Mouse (Mus musculus) stomach, embryonic 16.5 days (tissue): ENCODE data around the gene Mtch2. TPM values are rescaled to one million over a fixed set of nuclear protein-coding genes. Genes with fewer than 3 reads are reported as not detected.
"Not testable (repeated sequence)": the region's sequence is repeated elsewhere in the genome, so short reads cannot be mapped to it uniquely, and the experiment has no call there.

Source experiments
- ATAC-seq: fragments of 200-750 bp; cut with Nextera tagmentation; 2 replicates; pipeline ENCODE4 v1.8.0; 2017; ENCODE audit warnings: moderate number of reproducible peaks, moderate TSS enrichment; ENCODE audit not compliant: insufficient read depth, low FRiP score
- H3K27ac ChIP-seq: fragments of 300-500 bp; sonication (generic); 2 replicates; pipeline ENCODE4 v1.5.1; 2014; ENCODE audit warnings: low read length
- H3K27me3 ChIP-seq: fragments of 300-500 bp; sonication (generic); 2 replicates; pipeline ENCODE4 v1.6.1; 2014; ENCODE audit warnings: low read length, control low read depth, mixed read lengths; ENCODE audit not compliant: control insufficient read depth, insufficient read depth
- H3K36me3 ChIP-seq: fragments of 300-500 bp; sonication (generic); 2 replicates; pipeline ENCODE4 v1.6.1; 2014; ENCODE audit warnings: low read length; ENCODE audit not compliant: control insufficient read depth, insufficient read depth
- H3K4me1 ChIP-seq: fragments of 300-500 bp; sonication (generic); 2 replicates; pipeline ENCODE4 v1.6.1; 2014; ENCODE audit warnings: low read length, control low read depth, mixed read lengths; ENCODE audit not compliant: control insufficient read depth, insufficient read depth
- H3K4me2 ChIP-seq: fragments of 300-500 bp; sonication (generic); 2 replicates; pipeline ENCODE4 v1.6.1; 2014; ENCODE audit warnings: low read depth, low read length, mixed read lengths
- H3K4me3 ChIP-seq: fragments of 300-500 bp; sonication (generic); replicated peaks from 2 replicates; pipeline ENCODE4 v1.5.1; 2014; ENCODE audit warnings: mild to moderate bottlenecking, low read length
- H3K9ac ChIP-seq: fragments of 300-500 bp; sonication (generic); 2 replicates; pipeline ENCODE4 v1.6.1; 2014; ENCODE audit warnings: low read length
- H3K9me3 ChIP-seq: fragments of 300-500 bp; sonication (generic); replicated peaks from 2 replicates; pipeline ENCODE4 v1.6.1; 2016; ENCODE audit warnings: low read length, control low read depth; ENCODE audit not compliant: control insufficient read depth
- WGBS: fragments of 180-500 bp; shearing (Covaris S2); extraction: QIAGEN DNeasy Blood & Tissue Kit; methylation state at CpG from one replicate; pipeline ENCODE4 v1.1.7; 2014; 5-methylcytosine and 5-hydroxymethylcytosine counted together
- polyA plus RNA-seq: library from polyadenylated mRNA; unstranded; fragments of >200 nt; fragmentation: Nextera tagmentation; extraction: Ambion mirVana; gene quantifications from 2 replicates; pipeline ENCODE4 v1.2.1, GENCODE M21; 2015

Gene Mtch2
- polyA plus RNA-seq, 1 experiment from 2014 or later = 221 TPM

- peak overlapping the region; percentile 59 for H3K4me3 ChIP-seq
- H3K27me3 ChIP-seq = peaks cover 37% of the 10 kb centered on the region
- H3K27ac ChIP-seq = no peak overlapping the region
- peak; percentile 85 for ATAC-seq
- H3K9ac ChIP-seq = peak overlapping the region; percentile 78
- H3K36me3 ChIP-seq = no peaks in the 10 kb centered on the region
- H3K9me3 ChIP-seq = no peaks in the 10 kb centered on the region
- WGBS = 3% methylated on average over 133 of the region's 133 CpGs
- H3K4me2 ChIP-seq = peak overlapping the region; percentile 91
- H3K4me1 ChIP-seq = peaks cover 15% of the 10 kb centered on the region
Measured at GRCm38 (mm10) chr2:90889550-90890548, 42.9 kb downstream of the Mtch2 start.

GRCm38 (mm10) chr2:90893673-90894298 is 46.8 kb downstream of the Mtch2 start:
- ATAC-seq = no peak
- no peak overlapping the region for H3K9ac ChIP-seq
- H3K4me1 ChIP-seq = peaks cover 9% of the 10 kb centered on the region; the same call in 1 of the 2 replicates
- no peak overlapping the region for H3K4me2 ChIP-seq
- H3K27ac ChIP-seq = no peak overlapping the region
- no peak overlapping the region for H3K4me3 ChIP-seq
- WGBS = 78% methylated on average over 6 of the region's 6 CpGs
- H3K27me3 ChIP-seq = peaks cover 6% of the 10 kb centered on the region
- H3K9me3 ChIP-seq = no peaks in the 10 kb centered on the region
- H3K36me3 ChIP-seq = peaks cover 18% of the 10 kb centered on the region

GRCm38 (mm10) chr2:90894299-90894677 is 47.3 kb downstream of the Mtch2 start:
- not testable (repeated sequence) for ATAC-seq, H3K4me1 ChIP-seq, H3K4me2 ChIP-seq, H3K27me3 ChIP-seq, H3K27ac ChIP-seq, H3K9ac ChIP-seq, H3K4me3 ChIP-seq, H3K9me3 ChIP-seq
- WGBS = 86% methylated on average over 3 of the region's 3 CpGs
- peaks cover 18% of the 10 kb centered on the region for H3K36me3 ChIP-seq

GRCm38 (mm10) chr2:90903398-90903797 is 56.4 kb downstream of the Mtch2 start:
- no peak overlapping the region for H3K27ac ChIP-seq
- 82% methylated on average over 2 of the region's 2 CpGs for WGBS
- peak overlapping the region; percentile 73 for H3K4me2 ChIP-seq
- no peak for ATAC-seq
- peak overlapping the region; percentile 94 for H3K9ac ChIP-seq
- peaks cover 19% of the 10 kb centered on the region for H3K4me1 ChIP-seq
- H3K27me3 ChIP-seq = no peaks in the 10 kb centered on the region
- H3K4me3 ChIP-seq = peak overlapping the region; percentile 75
- peaks cover 4% of the 10 kb centered on the region; the same call in 1 of the 2 replicates for H3K36me3 ChIP-seq
- no peaks in the 10 kb centered on the region for H3K9me3 ChIP-seq

- Histone ChIP-seq H3K36me3 (peaks cover 5% of the 10 kb centered on the region; the same call in 1 of the 2 replicates), H3K4me2 (peak within 1 kb of the TSS; percentile 73), H3K9ac (peak within 1 kb of the TSS; percentile 94), H3K4me3 (peak within 1 kb of the TSS; percentile 75), H3K4me1 (peaks cover 19% of the 10 kb centered on the region), H3K27me3 (no peaks in the 10 kb centered on the region), H3K9me3 (no peaks in the 10 kb centered on the region), H3K27ac (peak within 1 kb of the TSS; percentile 90)
- peak; percentile 90 for ATAC-seq
- under 1% methylated on average over 43 of the region's 43 CpGs for WGBS
Measured at GRCm38 (mm10) chr2:90904076-90904855, 57.3 kb downstream of the Mtch2 start, which contains the start of the genes Kbtbd4 and Ndufs3. Kbtbd4 (plus strand) TSS chr2:90904740. Ndufs3 (minus strand) TSS chr2:90904827.

GRCm38 (mm10) chr2:90904856-90905224 is 57.9 kb downstream of the Mtch2 start:
- H3K4me2 ChIP-seq = peak overlapping the region; percentile 71
- under 1% methylated on average over 21 of the region's 21 CpGs for WGBS
- H3K27me3 ChIP-seq = no peaks in the 10 kb centered on the region
- H3K27ac ChIP-seq = peak overlapping the region; percentile 90
- H3K9me3 ChIP-seq = no peaks in the 10 kb centered on the region
- H3K36me3 ChIP-seq = peaks cover 8% of the 10 kb centered on the region; the same call in 1 of the 2 replicates
- H3K9ac ChIP-seq = peak overlapping the region; percentile 94
- peak; percentile 30; the same call in 1 of the 2 replicates for ATAC-seq
- peak overlapping the region; percentile 75 for H3K4me3 ChIP-seq
- peaks cover 19% of the 10 kb centered on the region for H3K4me1 ChIP-seq

GRCm38 (mm10) chr2:90906721-90907120 is 59.8 kb downstream of the Mtch2 start:
- Histone ChIP-seq H3K4me1 (peaks cover 19% of the 10 kb centered on the region), H3K36me3 (peaks cover 8% of the 10 kb centered on the region; the same call in 1 of the 2 replicates), H3K9ac (no peak overlapping the region), H3K4me3 (no peak overlapping the region), H3K27ac (no peak overlapping the region), H3K27me3 (no peaks in the 10 kb centered on the region), H3K4me2 (no peak overlapping the region), H3K9me3 (no peaks in the 10 kb centered on the region)
- ATAC-seq = no peak
- 86% methylated on average over 2 of the region's 2 CpGs for WGBS

GRCm38 (mm10) chr2:90910861-90911260 is 63.9 kb downstream of the Mtch2 start:
- H3K4me3 ChIP-seq = no peak overlapping the region
- H3K9me3 ChIP-seq = no peaks in the 10 kb centered on the region
- no peak overlapping the region for H3K9ac ChIP-seq
- H3K27me3 ChIP-seq = no peaks in the 10 kb centered on the region
- H3K4me2 ChIP-seq = no peak overlapping the region
- H3K4me1 ChIP-seq = peaks cover 5% of the 10 kb centered on the region
- ATAC-seq = no peak
- H3K27ac ChIP-seq = no peak overlapping the region
- peaks cover 8% of the 10 kb centered on the region; the same call in 1 of the 2 replicates for H3K36me3 ChIP-seq
- 77% methylated on average over 1 of the region's 1 CpGs for WGBS
